Mouse (Mus musculus) spleen, postnatal 0 days (tissue): ENCODE results near the gene Tssc4. TPM values are rescaled to one million over a fixed set of nuclear protein-coding genes. Genes with fewer than 3 reads are reported as not detected.

ENCODE experiments used
- polyA plus RNA-seq: library from polyadenylated mRNA; unstranded; fragments of >200 nt; fragmentation: Nextera tagmentation; extraction: Ambion mirVana; gene quantifications from 2 replicates; pipeline ENCODE4 v1.2.1, GENCODE M21; 2015

Gene Tssc4
- 50.7 and 50.9 TPM in 2 replicates for polyA plus RNA-seq

DNA sequence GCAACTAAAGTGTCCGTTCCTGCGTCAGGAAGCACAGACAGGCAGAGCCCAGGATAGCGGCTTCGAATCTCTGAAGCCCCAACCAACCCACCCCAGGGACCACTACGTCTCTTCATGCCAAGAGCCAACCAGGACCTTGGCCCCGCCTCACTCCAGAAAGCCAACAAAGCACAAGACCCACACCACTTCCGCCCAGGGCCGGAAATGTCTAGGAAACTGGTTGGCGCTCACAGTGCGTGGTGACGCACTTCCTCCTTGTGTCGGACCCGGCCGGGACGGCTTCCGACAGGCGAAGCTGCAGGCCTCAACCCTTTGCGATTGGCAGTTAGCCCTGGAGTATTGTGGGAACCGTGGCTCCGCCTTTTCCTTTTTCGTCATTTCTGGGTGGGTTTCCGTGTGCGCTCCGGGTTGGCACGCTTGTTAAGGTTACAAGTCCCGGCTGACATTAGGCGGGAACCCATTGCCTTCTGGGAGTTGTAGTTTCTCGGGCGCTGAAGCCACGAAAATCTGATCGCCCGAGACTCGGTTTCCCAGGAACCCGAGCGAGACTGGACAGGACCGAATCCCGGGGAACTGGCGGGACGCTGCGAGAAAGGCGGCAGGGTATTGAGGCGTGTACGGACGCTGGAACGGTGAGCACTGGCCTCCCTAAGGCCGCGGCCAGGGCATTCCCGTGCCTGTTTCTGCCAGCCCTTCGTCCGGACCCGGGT is at the start of gene Tssc4:
Tssc4 (plus strand) TSS at position 368 of the 710 bp plus-strand sequence.

GRCm38 (mm10) chr7:143052626-143053007 is 16.4 kb upstream of the Tssc4 start, which contains the start of gene Cd81:
Cd81 (plus strand) TSS chr7:143052739.

DNA sequence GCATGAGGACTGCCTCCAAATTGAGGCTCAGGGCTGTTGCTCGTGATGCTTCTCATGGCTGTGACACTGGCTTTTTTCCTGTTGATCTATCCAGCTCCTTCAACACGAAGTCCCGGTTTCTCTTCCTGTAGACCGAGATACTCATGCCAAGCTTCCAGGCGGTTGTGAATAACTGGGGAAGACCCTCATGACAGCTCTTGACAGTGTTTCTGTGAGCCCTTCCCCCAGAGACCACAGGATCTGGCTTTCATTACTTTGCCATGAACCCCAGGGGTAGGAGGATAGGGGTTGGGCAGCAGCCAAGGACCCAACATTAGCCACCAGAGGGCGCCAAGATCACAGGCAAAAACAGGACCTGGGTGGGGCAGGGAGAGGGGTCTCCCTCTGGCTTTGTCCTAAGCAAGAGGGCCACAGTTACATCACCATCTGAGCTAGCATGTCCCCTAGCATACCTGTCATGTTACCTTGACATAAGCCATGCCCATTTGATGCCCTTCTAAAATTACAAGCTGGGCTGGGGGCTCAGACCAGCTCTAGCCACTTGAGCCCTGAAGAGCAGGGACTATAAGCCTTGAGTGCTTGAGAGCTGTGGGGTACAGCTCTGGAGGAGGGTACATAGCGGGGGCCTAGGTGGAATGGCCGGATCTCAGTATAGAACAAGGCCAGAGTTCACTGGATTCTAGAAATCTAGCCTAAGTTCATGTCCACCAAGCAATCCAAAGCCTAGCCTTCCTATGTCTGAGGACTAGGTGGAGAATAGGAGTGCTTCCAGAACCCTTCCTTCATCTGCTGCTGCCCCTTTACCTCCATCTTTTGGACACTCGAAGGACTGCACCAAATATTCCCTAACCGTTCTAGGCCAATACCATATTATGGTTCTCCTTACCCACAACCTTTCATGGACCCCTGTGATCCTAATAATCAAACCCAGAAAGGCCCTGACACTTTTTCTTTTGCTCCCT is 25.8 kb downstream of the Tssc4 start, which contains the start of gene Trpm5:
Trpm5 (minus strand) TSS at position 51 of the 962 bp plus-strand sequence.

DNA sequence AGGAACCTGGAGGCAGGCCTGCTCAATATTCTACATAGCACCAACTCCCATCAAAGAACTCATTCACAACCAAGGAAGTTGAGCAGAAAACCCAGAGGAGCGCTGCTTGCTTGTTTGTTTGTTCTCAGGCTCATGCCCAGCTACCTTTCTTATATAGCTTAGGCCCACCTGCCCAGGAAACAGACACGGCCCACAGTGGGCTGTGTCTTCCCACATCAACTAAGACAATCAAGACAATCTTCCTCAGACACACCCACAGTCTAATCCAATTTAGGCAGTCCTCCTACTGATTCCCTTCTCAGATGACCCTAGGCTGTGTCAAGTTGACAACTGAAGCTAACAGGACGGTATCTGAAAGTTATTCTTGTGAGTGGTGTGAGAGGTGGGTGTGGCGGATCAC is 37.0 kb downstream of the Tssc4 start, which contains the start of gene Kcnq1:
Kcnq1 (plus strand) TSS at position 301 of the 400 bp plus-strand sequence.

Other genes with a start within 250 kb of the Tssc4 start
- not detected in 2 replicates for gene Th, start 138.1 kb upstream of the Tssc4 start, polyA plus RNA-seq
- 1.3 and 2.0 TPM in 2 replicates for gene Ascl2, start 100.0 kb upstream of the Tssc4 start, polyA plus RNA-seq
- gene Tspan32, start 64.2 kb upstream of the Tssc4 start, polyA plus RNA-seq, result 107 and 111 TPM in 2 replicates
- gene Cd81, start 16.5 kb upstream of the Tssc4 start, polyA plus RNA-seq, result 198 and 246 TPM in 2 replicates
- 0.77 and 0.91 TPM in 2 replicates for gene Trpm5, start 25.4 kb downstream of the Tssc4 start, polyA plus RNA-seq
- gene Kcnq1, start 37.1 kb downstream of the Tssc4 start, polyA plus RNA-seq, result 0.78 and 0.87 TPM in 2 replicates